Mouse (Mus musculus) liver, postnatal 0 days (tissue): Measurements from ENCODE around the gene Lzts3.

ENCODE experiments used
- CTCF ChIP-seq: sonication (generic); IDR thresholded peaks from 2 replicates; pipeline ENCODE4 v1.5.1; 2016; ENCODE audit warnings: antibody characterized with exemption, low read depth
- EP300 ChIP-seq: IDR thresholded peaks from 2 replicates; pipeline ENCODE4 v1.6.1; 2016; ENCODE audit warnings: antibody characterized with exemption, low read depth, mild to moderate bottlenecking

GRCm38 (mm10) chr2:130685426-130685825, 42.8 kb upstream of the Lzts3 start:
- no peak for TF ChIP-seq CTCF
- no peak for TF ChIP-seq EP300
